Mouse (Mus musculus) pancreas, adult 10 weeks (tissue): Measurements from ENCODE around the gene Htr1d. TPM values are rescaled to one million over a fixed set of nuclear protein-coding genes. Genes with fewer than 3 reads are reported as not detected.

ENCODE experiments used
- polyA plus RNA-seq: library from polyadenylated mRNA; stranded (reverse); fragments of 350-450 nt; fragmentation: Illumina TruSeq; extraction: RNeasy Lipid Tissue Mini Kit (QIAGEN cat#74804); gene quantifications from one replicate; pipeline ENCODE4 v1.2.3, GENCODE M21; 2015; ENCODE audit warnings: low read depth, low replicate concordance; ENCODE audit not compliant: insufficient read depth

Htr1d gene
- not detected for polyA plus RNA-seq

GRCm38 (mm10) chr4:136423224-136423623 is at the start of gene Htr1d:
TSS of gene Htr1d (plus strand) at chr4:136423524.

DNA sequence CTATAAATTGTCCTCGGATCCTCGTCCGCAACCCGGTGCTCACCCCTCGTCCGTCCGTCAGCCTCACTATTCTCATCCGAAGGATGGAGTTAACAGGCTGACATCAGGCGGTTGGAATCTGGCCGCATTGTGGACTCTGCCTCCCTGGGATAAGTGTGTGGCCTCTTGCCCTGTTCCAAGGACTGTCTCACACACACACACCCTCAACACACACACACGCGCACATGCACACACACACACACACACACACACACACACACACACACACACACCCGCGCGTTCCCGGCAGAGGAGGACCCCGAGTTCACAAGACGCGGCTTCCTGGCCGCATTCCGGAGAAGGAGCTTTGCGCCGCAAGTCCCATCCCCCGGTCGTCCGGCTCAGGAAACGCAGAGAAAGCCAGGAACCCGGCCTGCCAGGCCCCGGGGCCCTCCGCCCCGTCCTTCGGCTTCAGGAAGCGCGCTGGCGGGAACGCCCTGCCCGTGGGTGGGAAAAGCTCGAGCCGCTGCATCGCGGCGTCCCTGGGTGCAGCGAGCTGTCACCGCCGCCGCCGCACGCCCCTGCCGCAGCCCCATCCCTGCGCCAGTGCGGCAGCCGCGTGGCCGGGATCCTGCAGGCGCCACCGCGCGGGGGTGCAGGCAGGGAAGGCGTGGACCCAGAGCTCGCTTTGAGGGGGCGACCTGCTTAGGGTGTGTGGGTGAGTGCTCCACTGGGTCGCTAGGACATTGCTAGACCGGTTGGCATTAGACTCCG is 38.9 kb downstream of the Htr1d start, which contains the start of gene 6030445D17Rik:
Gene 6030445D17Rik (plus strand): TSS at position 165 of the 753 bp plus-strand sequence.

DNA sequence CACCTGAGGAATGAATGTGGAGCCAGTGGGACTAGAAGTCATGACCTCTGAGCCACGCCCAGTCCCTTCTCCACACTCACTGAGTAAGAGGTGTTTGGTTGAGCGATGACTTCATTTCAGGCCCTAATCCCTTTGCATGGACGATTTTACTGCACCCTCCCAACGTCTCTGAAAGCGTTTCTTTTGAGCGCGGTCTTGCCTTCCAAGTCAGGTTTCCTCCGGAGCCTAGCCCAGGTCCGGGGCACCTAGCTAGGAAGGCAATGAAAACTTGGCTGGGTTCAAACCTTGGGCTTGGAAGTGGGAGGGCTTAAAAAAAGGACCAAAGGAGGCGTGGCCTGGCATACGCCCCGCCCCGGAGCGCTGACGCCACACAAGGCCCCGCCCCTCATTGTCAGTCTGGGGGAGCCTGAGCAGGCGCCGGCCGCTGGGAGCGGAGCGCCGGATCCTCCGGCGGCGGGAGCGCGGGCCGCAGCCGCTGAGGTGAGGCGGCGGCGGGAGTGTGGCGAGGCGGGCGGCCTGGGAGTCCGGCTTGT is 46.1 kb downstream of the Htr1d start, which contains the start of gene Luzp1:
Gene Luzp1 (plus strand): TSS at position 391 of the 533 bp plus-strand sequence.

Other genes with a start within 250 kb of the Htr1d start
- 5.5 TPM for gene Asap3, start 217.2 kb upstream of the Htr1d start, polyA plus RNA-seq
- gene Tcea3, start 175.8 kb upstream of the Htr1d start, polyA plus RNA-seq, result 8.2 TPM
- gene Zfp46, start 138.8 kb upstream of the Htr1d start, polyA plus RNA-seq, result 2.1 TPM
- gene Hnrnpr, start 112.6 kb upstream of the Htr1d start, polyA plus RNA-seq, result 15.1 TPM
- gene 6030445D17Rik, start 38.7 kb downstream of the Htr1d start, polyA plus RNA-seq, result not detected
- 6.9 TPM for gene Luzp1, start 46.2 kb downstream of the Htr1d start, polyA plus RNA-seq
- 15.4 TPM for gene Kdm1a, start 179.2 kb downstream of the Htr1d start, polyA plus RNA-seq
- not detected for gene Tex46, start 186.9 kb downstream of the Htr1d start, polyA plus RNA-seq
- not detected for gene Lactbl1, start 199.1 kb downstream of the Htr1d start, polyA plus RNA-seq